Mouse (Mus musculus): ENCODE measurements around the gene Fthl17f. TPM values are rescaled to one million over a fixed set of nuclear protein-coding genes. Genes with fewer than 3 reads are reported as not detected.
"Not testable (repeated sequence)": the region's sequence is repeated elsewhere in the genome, so short reads cannot be mapped to it uniquely, and the experiment has no call there.

Gene Fthl17f
- not detected for polyA plus RNA-seq (2017; shearing (Covaris generic))

GRCm38 (mm10) chrX:9062715-9063114 is at the start of gene Fthl17f:
Gene Fthl17f, plus strand, starts transcription at chrX:9063015.
- ATAC-seq: not testable (repeated sequence)

- no peak for ATAC-seq
These were observed 46.7 kb upstream of the Fthl17f start for GRCm38 (mm10) chrX:9016079-9016478.

- no peak for ATAC-seq
These were observed 43.3 kb upstream of the Fthl17f start for GRCm38 (mm10) chrX:9019481-9019880.

GRCm38 (mm10) chrX:9033193-9033592 is 29.6 kb upstream of the Fthl17f start, which contains the start of gene Fthl17e:
Gene Fthl17e, plus strand, starts transcription at chrX:9033493.
- ATAC-seq: not testable (repeated sequence)

- not testable (repeated sequence) for ATAC-seq
These were observed 21.2 kb upstream of the Fthl17f start for GRCm38 (mm10) chrX:9041611-9042010.

- ATAC-seq: peak; percentile 46
These were observed 1.9 kb upstream of the Fthl17f start for GRCm38 (mm10) chrX:9060952-9061351.

- no peak for ATAC-seq
These were observed 714 bp upstream of the Fthl17f start for GRCm38 (mm10) chrX:9062101-9062500.

- ATAC-seq: not testable (repeated sequence)
These were observed 14.9 kb downstream of the Fthl17f start for GRCm38 (mm10) chrX:9077699-9078098.

- not testable (repeated sequence) for ATAC-seq
These were observed 32.3 kb downstream of the Fthl17f start for GRCm38 (mm10) chrX:9095066-9095465.

GRCm38 (mm10) chrX:9104262-9104661 is 41.4 kb downstream of the Fthl17f start, which contains the start of gene 4930402K13Rik:
Gene 4930402K13Rik, plus strand, starts transcription at chrX:9104562.
- ATAC-seq: no peak

- ATAC-seq: no peak
These were observed 47.6 kb downstream of the Fthl17f start for GRCm38 (mm10) chrX:9110381-9110780.

Other genes starting within 250 kb of the Fthl17f start
- not detected for gene Gm6592, start 219.0 kb upstream of the Fthl17f start, polyA plus RNA-seq (2017; shearing (Covaris generic))
- gene Gm5751, start 188.8 kb upstream of the Fthl17f start, polyA plus RNA-seq (2017; shearing (Covaris generic)): not detected
- gene B630019K06Rik, start 170.6 kb upstream of the Fthl17f start, polyA plus RNA-seq (2017; shearing (Covaris generic)): under 1 TPM in 1 of 2 experiments, not detected in 1; 0.42 TPM
- not detected for gene Fthl17b, start 100.0 kb upstream of the Fthl17f start, polyA plus RNA-seq (2017; shearing (Covaris generic))
- gene Fthl17c, start 86.5 kb upstream of the Fthl17f start, polyA plus RNA-seq (2017; shearing (Covaris generic)): not detected
- gene Fthl17d, start 76.3 kb upstream of the Fthl17f start, polyA plus RNA-seq (2017; shearing (Covaris generic)): not detected
- gene Fthl17e, start 29.5 kb upstream of the Fthl17f start, polyA plus RNA-seq (2017; shearing (Covaris generic)): not detected
- not detected for gene 4930402K13Rik, start 41.5 kb downstream of the Fthl17f start, polyA plus RNA-seq (2017; shearing (Covaris generic))
- gene Lancl3, start 136.9 kb downstream of the Fthl17f start, polyA plus RNA-seq (2017; shearing (Covaris generic)): 1 to 10 TPM in 1 of 2 experiments, under 1 TPM in 1; 0.74 to 1.8 TPM
- gene Gm14862, start 193.9 kb downstream of the Fthl17f start, polyA plus RNA-seq (2017; shearing (Covaris generic)): under 1 TPM in 1 of 2 experiments, not detected in 1; 0.45 TPM
- 1 to 10 TPM; 1.0 to 1.1 TPM for gene Xk, start 209.7 kb downstream of the Fthl17f start, polyA plus RNA-seq (2017; shearing (Covaris generic))
- under 1 TPM in 1 of 2 experiments, not detected in 1; 0.89 TPM for gene H2al1m, start 220.7 kb downstream of the Fthl17f start, polyA plus RNA-seq (2017; shearing (Covaris generic))

Measured in activated CD4-positive, CD25-positive, alpha-beta regulatory T cell, adult 4 months (primary cell).